Mouse (Mus musculus) liver, embryonic 13.5 days (tissue): Measurements from ENCODE around the gene Vps37d. TPM values are rescaled to one million over a fixed set of nuclear protein-coding genes. Genes with fewer than 3 reads are reported as not detected.

Experiments used
- ATAC-seq: fragments of 200-750 bp; cut with Nextera tagmentation; 2 replicates; pipeline ENCODE4 v1.8.0; 2017; ENCODE audit warnings: low read depth, mild to moderate bottlenecking, moderate number of reproducible peaks, moderate library complexity
- DNase-seq: peaks from one replicate; pipeline ENCODE4 v3.0.0; 2022
- H3K27ac ChIP-seq: fragments of 300-500 bp; sonication (generic); 2 replicates; pipeline ENCODE4 v1.5.1; 2015; ENCODE audit warnings: moderate library complexity, mild to moderate bottlenecking, inconsistent platforms
- H3K27me3 ChIP-seq: fragments of 300-500 bp; sonication (generic); 2 replicates; pipeline ENCODE4 v1.6.1; 2015; ENCODE audit warnings: mild to moderate bottlenecking, inconsistent platforms
- H3K36me3 ChIP-seq: fragments of 300-500 bp; sonication (generic); 2 replicates; pipeline ENCODE4 v1.6.1; 2015; ENCODE audit warnings: mild to moderate bottlenecking, inconsistent platforms
- H3K4me1 ChIP-seq: fragments of 300-500 bp; sonication (generic); replicated peaks from 2 replicates; pipeline ENCODE4 v1.6.1; 2015; ENCODE audit warnings: inconsistent platforms
- H3K4me2 ChIP-seq: fragments of 300-500 bp; sonication (generic); 2 replicates; pipeline ENCODE4 v1.6.1; 2015; ENCODE audit warnings: inconsistent platforms, mild to moderate bottlenecking, moderate library complexity
- H3K4me3 ChIP-seq: fragments of 300-500 bp; sonication (generic); replicated peaks from 2 replicates; pipeline ENCODE4 v1.5.1; 2015; ENCODE audit warnings: mild to moderate bottlenecking, inconsistent platforms
- H3K9ac ChIP-seq: fragments of 300-500 bp; sonication (generic); 2 replicates; pipeline ENCODE4 v1.6.1; 2015; ENCODE audit warnings: mild to moderate bottlenecking, inconsistent platforms
- H3K9me3 ChIP-seq: fragments of 300-500 bp; sonication (generic); replicated peaks from 2 replicates; pipeline ENCODE4 v1.6.1; 2016; ENCODE audit warnings: inconsistent platforms
- WGBS: fragments of 180-500 bp; shearing (Covaris S2); methylation state at CpG from one replicate; pipeline ENCODE4 v1.1.7; 2015; ENCODE audit not compliant: insufficient replicate concordance; 5-methylcytosine and 5-hydroxymethylcytosine counted together
- polyA plus RNA-seq: library from polyadenylated mRNA; unstranded; fragments of >200 nt; fragmentation: Nextera tagmentation; extraction: Ambion mirVana; gene quantifications from 2 replicates; pipeline ENCODE4 v1.2.1, GENCODE M21; 2015

The Vps37d gene
- polyA plus RNA-seq: 0.25 and 0.47 TPM in 2 replicates

- DNase-seq: peak; percentile 84
- peak within 1 kb of the TSS; percentile 93 for H3K4me2 ChIP-seq
- no peaks in the 10 kb centered on the region for H3K9me3 ChIP-seq
- H3K9ac ChIP-seq: peak within 1 kb of the TSS; percentile 82
- no peak within 1 kb of the TSS for H3K27ac ChIP-seq
- peak within 1 kb of the TSS; percentile 66 for H3K4me3 ChIP-seq
- H3K27me3 ChIP-seq: peaks cover 22% of the 10 kb centered on the region; the same call in 1 of the 2 replicates
- 1% methylated on average over 79 of the region's 83 CpGs for whole genome bisulfite sequencing
- H3K36me3 ChIP-seq: no peaks in the 10 kb centered on the region
- ATAC-seq: peak; percentile 83
- H3K4me1 ChIP-seq: peaks cover 24% of the 10 kb centered on the region
Measured at GRCm38 (mm10) chr5:135077564-135078481, at the start of gene Vps37d. Vps37d (minus strand) TSS chr5:135078266.

- H3K4me1 ChIP-seq: no peaks in the 10 kb centered on the region
- 49% methylated on average over 6 of the region's 6 CpGs for WGBS
- H3K27ac ChIP-seq: no peak overlapping the region
- peaks cover 12% of the 10 kb centered on the region; the same call in 1 of the 2 replicates for H3K36me3 ChIP-seq
- no peaks in the 10 kb centered on the region for H3K9me3 ChIP-seq
- H3K27me3 ChIP-seq: peaks cover 36% of the 10 kb centered on the region
- no peak overlapping the region for H3K4me2 ChIP-seq
- DNase-seq (no peak), ATAC-seq (no peak)
- H3K4me3 ChIP-seq: no peak overlapping the region
- no peak overlapping the region for H3K9ac ChIP-seq
Measured at GRCm38 (mm10) chr5:135127669-135128068, 49.6 kb upstream of the Vps37d start.

- no peak for DNase-seq
- peaks cover 12% of the 10 kb centered on the region; the same call in 1 of the 2 replicates for H3K36me3 ChIP-seq
- WGBS: 57% methylated on average over 6 of the region's 6 CpGs
Measured at GRCm38 (mm10) chr5:135126121-135126520, 48.1 kb upstream of the Vps37d start.

GRCm38 (mm10) chr5:135120753-135121152, 42.7 kb upstream of the Vps37d start:
- no peak for DNase-seq
- Histone ChIP-seq H3K4me3 (no peak overlapping the region), H3K27ac (no peak overlapping the region), H3K36me3 (peaks cover 5% of the 10 kb centered on the region; the same call in 1 of the 2 replicates), H3K9me3 (no peaks in the 10 kb centered on the region), H3K9ac (no peak overlapping the region), H3K4me2 (no peak overlapping the region), H3K4me1 (peaks cover 19% of the 10 kb centered on the region), H3K27me3 (peaks cover 22% of the 10 kb centered on the region)
- 50% methylated on average over 4 of the region's 4 CpGs for WGBS
- ATAC-seq: no peak

More at GRCm38 (mm10) chr5:135126121-135126520, 48.1 kb upstream of the Vps37d start:
- no peak overlapping the region for H3K9ac ChIP-seq
- H3K4me2 ChIP-seq: no peak overlapping the region
- H3K9me3 ChIP-seq: no peaks in the 10 kb centered on the region
- no peak overlapping the region for H3K4me3 ChIP-seq
- no peak for ATAC-seq
- 0 out of 2 replicates have a peak, but pooled peaks cover 5% of the 10 kb centered on the region for H3K4me1 ChIP-seq
- H3K27me3 ChIP-seq: peaks cover 36% of the 10 kb centered on the region
- no peak overlapping the region for H3K27ac ChIP-seq

GRCm38 (mm10) chr5:135118589-135119081, 40.6 kb upstream of the Vps37d start:
- peak; percentile 24 for DNase-seq
- peaks cover 20% of the 10 kb centered on the region for H3K4me1 ChIP-seq
- peak; percentile 72 for ATAC-seq
- H3K9me3 ChIP-seq: no peaks in the 10 kb centered on the region
- H3K27ac ChIP-seq: no peak overlapping the region
- 7% methylated on average over 6 of the region's 6 CpGs for WGBS
- no peak overlapping the region for H3K9ac ChIP-seq
- no peak overlapping the region for H3K4me3 ChIP-seq
- H3K27me3 ChIP-seq: peaks cover 19% of the 10 kb centered on the region
- peaks cover 6% of the 10 kb centered on the region; the same call in 1 of the 2 replicates for H3K36me3 ChIP-seq
- no peak overlapping the region for H3K4me2 ChIP-seq

GRCm38 (mm10) chr5:135115241-135115640, 37.2 kb upstream of the Vps37d start:
- no peaks in the 10 kb centered on the region for H3K9me3 ChIP-seq
- WGBS: 54% methylated on average over 8 of the region's 8 CpGs
- ATAC-seq (peak; percentile 65), DNase-seq (no peak)
- peaks cover 7% of the 10 kb centered on the region; the same call in 1 of the 2 replicates for H3K36me3 ChIP-seq
- peaks cover 15% of the 10 kb centered on the region for H3K4me1 ChIP-seq
- no peak overlapping the region for H3K4me2 ChIP-seq
- peaks cover 4% of the 10 kb centered on the region; the same call in 1 of the 2 replicates for H3K27me3 ChIP-seq
- no peak overlapping the region; the same call in 1 of the 2 replicates for H3K27ac ChIP-seq
- no peak overlapping the region for H3K4me3 ChIP-seq
- H3K9ac ChIP-seq: no peak overlapping the region

GRCm38 (mm10) chr5:135113782-135114181, 35.7 kb upstream of the Vps37d start:
- Histone ChIP-seq H3K9ac (no peak overlapping the region), H3K4me1 (peaks cover 8% of the 10 kb centered on the region), H3K27me3 (peaks cover 19% of the 10 kb centered on the region), H3K4me2 (no peak overlapping the region), H3K4me3 (no peak overlapping the region), H3K36me3 (peaks cover 7% of the 10 kb centered on the region; the same call in 1 of the 2 replicates), H3K27ac (no peak overlapping the region), H3K9me3 (no peaks in the 10 kb centered on the region)
- 77% methylated on average over 12 of the region's 12 CpGs for WGBS
- DNase-seq (no peak), ATAC-seq (no peak)

- DNase-seq (no peak), ATAC-seq (no peak)
- Histone ChIP-seq H3K4me3 (no peak overlapping the region), H3K9ac (no peak overlapping the region), H3K4me1 (peaks cover 16% of the 10 kb centered on the region), H3K27ac (no peak overlapping the region), H3K27me3 (peaks cover 55% of the 10 kb centered on the region), H3K36me3 (0 out of 2 replicates have a peak, but pooled peaks cover 3% of the 10 kb centered on the region), H3K4me2 (no peak overlapping the region), H3K9me3 (no peaks in the 10 kb centered on the region)
- 43% methylated on average over 6 of the region's 6 CpGs for WGBS
Measured at GRCm38 (mm10) chr5:135109976-135110375, 31.9 kb upstream of the Vps37d start.

- H3K4me2 ChIP-seq: peak overlapping the region; percentile 45; the same call in 1 of the 2 replicates
- WGBS: 73% methylated on average over 3 of the region's 3 CpGs
Measured at GRCm38 (mm10) chr5:135109426-135109825, 31.4 kb upstream of the Vps37d start.

GRCm38 (mm10) chr5:135109017-135109416, 31.0 kb upstream of the Vps37d start:
- ATAC-seq: no peak
- H3K4me1 ChIP-seq: peaks cover 16% of the 10 kb centered on the region
- no peak for DNase-seq
- H3K27ac ChIP-seq: no peak overlapping the region
- H3K4me2 ChIP-seq: peak overlapping the region; percentile 45; the same call in 1 of the 2 replicates
- no peak overlapping the region for H3K9ac ChIP-seq
- peaks cover 61% of the 10 kb centered on the region for H3K27me3 ChIP-seq
- H3K9me3 ChIP-seq: no peaks in the 10 kb centered on the region
- peak overlapping the region; percentile 21; the same call in 1 of the 2 replicates for H3K4me3 ChIP-seq
- H3K36me3 ChIP-seq: 0 out of 2 replicates have a peak, but pooled peaks cover 3% of the 10 kb centered on the region
- WGBS: 45% methylated on average over 6 of the region's 6 CpGs

More at GRCm38 (mm10) chr5:135109426-135109825, 31.4 kb upstream of the Vps37d start:
- no peak overlapping the region for H3K4me3 ChIP-seq
- H3K9me3 ChIP-seq: no peaks in the 10 kb centered on the region
- no peak overlapping the region for H3K9ac ChIP-seq
- no peak overlapping the region for H3K27ac ChIP-seq
- peaks cover 16% of the 10 kb centered on the region for H3K4me1 ChIP-seq
- no peak for DNase-seq
- ATAC-seq: no peak
- H3K27me3 ChIP-seq: peaks cover 60% of the 10 kb centered on the region
- H3K36me3 ChIP-seq: 0 out of 2 replicates have a peak, but pooled peaks cover 3% of the 10 kb centered on the region
